Mouse (Mus musculus): Measurements from ENCODE around the gene Myo18a.

GRCm38 (mm10) chr11:77791752-77792565, 28.9 kb downstream of the Myo18a start:
- TF ChIP-seq CTCF (IDR thresholded peaks at IDR 0.05; ENCODE audit: low read depth) (no peak), EP300 (optimal IDR thresholded peaks at IDR 0.05) (no peak)
